Mouse (Mus musculus) c-Kit-positive CD71-positive TER-119-negative erythroid progenitor cells, embryonic 14.5 days (primary cell): Measurements from ENCODE around the gene Havcr2.
"Not testable (repeated sequence)": the region's sequence is repeated elsewhere in the genome, so short reads cannot be mapped to it uniquely, and the experiment has no call there.

ENCODE experiments used
- DNase-seq: peaks from one replicate; pipeline ENCODE4 v3.0.0-alpha.2; 2013; ENCODE audit warnings: low read depth

The Havcr2 gene

DNA sequence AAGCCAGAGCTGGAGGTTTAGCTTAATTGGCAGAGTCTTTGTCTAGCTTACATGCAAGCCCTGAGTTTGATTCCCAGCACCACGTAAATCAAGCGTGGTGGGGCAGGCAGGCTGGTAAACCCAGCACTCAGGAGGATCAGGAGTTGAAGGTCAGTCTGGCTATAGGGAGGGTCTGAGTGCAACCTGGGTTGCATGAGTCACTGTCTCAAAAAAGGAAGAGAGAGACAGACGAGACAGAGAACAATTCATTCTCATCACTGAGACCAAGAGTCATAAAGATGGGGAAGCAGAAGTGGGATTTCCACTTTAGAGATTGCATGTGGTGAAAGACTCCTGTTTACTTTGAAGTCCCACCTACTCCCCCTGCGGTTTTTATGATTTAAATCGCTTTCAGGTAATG, 6.6 kb downstream of the Havcr2 start:
- DNase-seq, result no peak

DNA sequence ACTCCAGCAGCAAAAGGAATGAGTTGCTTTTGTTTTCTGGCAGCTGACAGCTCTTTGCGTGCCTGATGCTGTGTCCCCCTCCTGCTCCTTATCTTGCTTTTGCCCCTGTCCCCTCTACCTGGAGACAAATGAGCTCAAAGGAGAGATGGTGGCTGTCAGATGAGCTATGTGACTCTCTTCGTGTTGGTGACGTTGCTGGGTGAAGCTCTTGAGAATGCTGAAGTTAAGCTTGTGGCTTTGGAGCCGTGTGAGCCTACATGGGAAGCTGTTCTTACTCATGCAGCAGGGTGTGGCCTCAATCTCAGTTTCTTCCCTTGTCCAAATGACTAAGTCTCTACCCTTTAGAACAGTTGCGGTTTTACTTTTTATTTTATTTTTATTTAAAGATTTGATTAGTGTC, 7.2 kb downstream of the Havcr2 start:
- no peak for DNase-seq

- DNase-seq, result no peak
Observed at GRCm38 (mm10) chr11:46466878-46467277, 12.1 kb downstream of the Havcr2 start.

DNA sequence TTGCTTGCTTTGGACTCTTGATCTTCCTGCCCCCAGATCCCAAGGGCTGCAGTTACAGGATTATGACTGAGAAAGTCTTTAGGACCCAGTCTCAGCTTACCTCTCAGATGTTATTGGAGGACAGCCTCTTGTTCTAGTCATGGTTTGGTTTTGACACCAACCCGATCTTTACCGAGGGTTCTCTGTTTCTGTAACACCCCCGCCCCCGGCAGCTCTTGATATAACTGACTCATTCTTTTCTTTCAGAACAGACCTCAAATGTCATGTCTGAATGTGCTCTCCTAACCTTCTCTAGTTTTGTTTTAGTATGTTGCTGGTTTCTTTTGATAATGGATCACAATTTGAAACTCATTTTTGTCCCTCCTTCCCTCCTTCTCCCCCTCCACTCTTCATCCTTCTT, 19.5 kb downstream of the Havcr2 start:
- no peak for DNase-seq

DNA sequence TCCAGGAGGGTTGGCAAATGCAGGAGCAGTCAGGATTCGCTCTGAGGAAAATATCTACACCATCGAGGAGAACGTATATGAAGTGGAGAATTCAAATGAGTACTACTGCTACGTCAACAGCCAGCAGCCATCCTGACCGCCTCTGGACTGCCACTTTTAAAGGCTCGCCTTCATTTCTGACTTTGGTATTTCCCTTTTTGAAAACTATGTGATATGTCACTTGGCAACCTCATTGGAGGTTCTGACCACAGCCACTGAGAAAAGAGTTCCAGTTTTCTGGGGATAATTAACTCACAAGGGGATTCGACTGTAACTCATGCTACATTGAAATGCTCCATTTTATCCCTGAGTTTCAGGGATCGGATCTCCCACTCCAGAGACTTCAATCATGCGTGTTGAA, 24.6 kb downstream of the Havcr2 start:
- DNase-seq, result no peak

DNA sequence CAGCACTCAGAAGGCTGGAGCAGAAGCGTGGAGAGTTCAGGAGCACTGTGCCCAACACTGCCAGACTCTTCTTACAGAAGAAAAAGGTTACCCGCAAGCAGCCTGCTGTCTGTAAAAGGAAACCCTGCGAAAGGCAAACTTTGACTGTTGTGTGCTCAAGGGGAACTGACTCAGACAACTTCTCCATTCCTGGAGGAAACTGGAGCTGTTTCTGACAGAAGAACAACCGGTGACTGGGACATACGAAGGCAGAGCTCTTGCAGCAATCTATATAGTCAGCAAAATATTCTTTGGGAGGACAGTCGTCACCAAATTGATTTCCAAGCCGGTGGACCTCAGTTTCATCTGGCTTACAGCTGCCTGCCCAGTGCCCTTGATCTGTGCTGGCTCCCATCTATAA, 25.8 kb downstream of the Havcr2 start:
- DNase-seq, result no peak

DNA sequence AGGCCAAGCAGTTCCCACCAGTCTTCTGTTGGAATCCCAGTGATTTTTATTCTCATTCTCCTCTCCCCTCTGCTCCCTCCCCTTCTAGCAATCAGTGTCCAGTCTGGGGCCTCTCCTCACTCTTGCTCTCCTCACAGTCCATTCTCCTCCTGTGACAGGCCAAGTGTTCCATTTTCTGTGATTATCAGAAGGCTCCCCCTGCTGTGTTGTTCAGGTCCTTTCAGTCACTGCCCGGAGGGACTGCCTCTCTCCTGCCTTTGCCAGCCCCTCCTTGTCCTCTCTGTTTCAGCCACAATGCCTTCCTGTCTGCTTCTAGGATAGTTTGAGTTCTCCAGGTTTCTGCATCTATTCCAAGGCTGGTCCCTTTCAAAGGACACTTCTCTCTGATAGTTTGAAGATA, 33.5 kb downstream of the Havcr2 start:
- no peak for DNase-seq

- no peak for DNase-seq
Observed at GRCm38 (mm10) chr11:46488650-46489049, 33.9 kb downstream of the Havcr2 start.

DNA sequence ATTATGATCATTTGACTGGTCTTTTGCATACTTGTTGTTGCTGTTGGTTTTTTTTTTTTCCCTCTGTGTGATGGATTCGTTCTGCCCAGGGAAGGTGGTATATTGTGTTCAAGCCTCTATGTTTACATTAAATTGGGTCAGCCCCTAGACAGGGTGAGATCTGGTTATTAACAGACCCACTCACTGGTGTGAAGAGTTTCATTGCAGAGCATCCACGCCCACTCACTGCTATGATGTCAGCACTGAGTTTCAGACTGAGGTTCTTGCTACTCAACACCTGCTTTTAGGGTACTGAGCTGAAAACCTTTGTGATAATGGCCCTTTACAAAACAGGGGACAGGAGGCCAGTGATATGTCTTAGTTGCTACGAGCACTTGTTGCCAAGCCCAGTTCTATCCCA, 52.4 kb downstream of the Havcr2 start:
- no peak for DNase-seq

- DNase-seq, result no peak
Observed at GRCm38 (mm10) chr11:46509900-46510299, 55.2 kb downstream of the Havcr2 start.

DNA sequence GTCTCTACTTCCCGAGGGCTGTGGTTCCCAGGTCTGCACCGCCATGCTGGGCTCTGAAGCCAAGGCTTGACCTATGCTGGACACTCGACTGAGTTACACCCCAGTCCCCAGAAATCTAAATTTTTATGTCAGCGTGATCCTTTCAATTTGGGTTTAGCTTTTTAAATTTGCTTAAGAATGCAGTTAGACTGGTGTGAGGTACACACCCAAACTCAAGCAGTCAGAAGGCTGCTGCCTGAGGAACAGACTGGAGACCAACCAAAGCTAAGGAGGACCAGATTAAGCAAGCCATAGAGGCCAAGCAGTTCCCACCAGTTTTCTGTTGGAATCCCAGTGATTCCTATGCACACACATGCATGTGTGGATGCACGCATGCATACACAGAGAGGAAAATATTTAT, 66.6 kb downstream of the Havcr2 start:
- not testable (repeated sequence) for DNase-seq

DNA sequence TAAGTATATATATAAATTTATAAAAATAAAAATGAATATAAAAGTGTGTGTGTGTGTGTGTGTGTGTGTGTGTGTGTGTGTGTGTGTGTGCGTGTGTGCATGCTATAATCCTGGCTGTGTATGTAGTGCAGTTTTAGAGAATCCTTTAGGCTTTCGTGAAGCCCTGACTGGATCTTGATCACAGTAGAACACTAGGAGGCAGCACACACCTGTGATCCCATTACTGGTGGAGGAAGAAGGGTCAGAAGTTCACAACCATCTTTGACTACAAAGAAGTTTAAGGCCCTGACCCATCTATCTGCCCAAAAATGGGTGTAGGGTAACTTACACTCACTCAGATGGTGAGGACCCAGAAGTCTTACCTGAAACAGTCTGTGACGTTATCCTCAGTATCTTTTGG, 68.0 kb downstream of the Havcr2 start:
- DNase-seq, result no peak

DNA sequence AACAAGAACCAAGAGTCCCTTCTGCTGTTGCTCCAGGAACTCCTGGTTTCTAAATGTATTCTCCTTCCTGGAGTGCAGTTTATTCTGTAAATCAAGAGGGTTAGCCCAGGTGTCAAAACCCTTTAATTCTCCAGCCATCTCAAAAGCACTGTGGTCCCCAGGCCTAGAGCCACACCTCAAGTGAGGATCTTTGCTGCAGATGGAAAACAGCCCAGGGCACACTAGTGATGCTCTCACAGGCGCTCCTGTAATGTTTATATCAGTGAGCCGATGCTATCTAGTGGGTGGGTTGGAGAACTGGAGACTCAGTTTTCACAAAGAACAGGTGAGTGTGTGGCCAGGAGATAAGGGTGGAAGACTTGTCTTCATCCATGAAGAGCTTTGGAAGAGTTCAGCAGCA, 69.2 kb downstream of the Havcr2 start, which contains the start of gene Gm12169:
TSS of gene Gm12169 (plus strand) at position 301 of the 400 bp plus-strand sequence.
- no peak for DNase-seq

DNA sequence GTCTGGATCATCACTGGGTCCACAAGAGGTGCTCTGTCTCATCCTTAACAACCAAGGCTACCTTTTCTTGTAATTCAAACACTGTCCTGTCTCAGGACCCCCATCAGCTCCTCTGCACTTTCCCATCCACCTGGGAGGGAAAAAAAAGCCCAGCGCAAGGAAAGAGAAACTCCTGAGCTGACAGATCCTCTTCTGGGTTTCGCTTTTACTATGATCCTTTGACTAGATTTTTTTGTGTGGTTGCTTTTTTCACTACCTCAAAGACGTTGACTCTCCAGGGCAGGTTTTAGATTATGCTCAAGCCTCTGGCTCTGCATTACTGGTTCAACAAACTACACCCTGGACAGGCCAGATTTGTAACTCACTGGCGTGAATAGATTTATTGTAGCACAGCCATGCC, 75.4 kb downstream of the Havcr2 start:
- no peak for DNase-seq
